Mouse (Mus musculus) stomach, postnatal 0 days (tissue): ENCODE measurements around the gene Rnf38. TPM values are rescaled to one million over a fixed set of nuclear protein-coding genes. Genes with fewer than 3 reads are reported as not detected.

Source experiments
- ATAC-seq: fragments of 200-750 bp; cut with Nextera tagmentation; 2 replicates; pipeline ENCODE4 v1.8.0; 2017; ENCODE audit not compliant: low FRiP score, low TSS enrichment
- DNase-seq: peaks from one replicate; pipeline ENCODE4 v3.0.0-alpha.2; 2016; ENCODE audit warnings: low spot score
- H3K27ac ChIP-seq: fragments of 300-500 bp; sonication (generic); replicated peaks from 2 replicates; pipeline ENCODE4 v1.5.1; 2014; ENCODE audit warnings: mild to moderate bottlenecking, control low read depth
- H3K27me3 ChIP-seq: fragments of 300-500 bp; sonication (generic); 2 replicates; pipeline ENCODE4 v1.6.1; 2014; ENCODE audit warnings: low read length; ENCODE audit not compliant: control insufficient read depth, insufficient read depth
- H3K36me3 ChIP-seq: fragments of 300-500 bp; sonication (generic); 2 replicates; pipeline ENCODE4 v1.6.1; 2014; ENCODE audit warnings: low read length, mixed read lengths; ENCODE audit not compliant: control insufficient read depth, insufficient read depth
- H3K4me1 ChIP-seq: fragments of 300-500 bp; sonication (generic); replicated peaks from 2 replicates; pipeline ENCODE4 v1.6.1; 2014; ENCODE audit warnings: antibody characterized with exemption; ENCODE audit not compliant: control insufficient read depth, insufficient read depth
- H3K4me2 ChIP-seq: fragments of 300-500 bp; sonication (generic); replicated peaks from 2 replicates; pipeline ENCODE4 v1.6.1; 2014; ENCODE audit warnings: low read depth, mild to moderate bottlenecking, control low read depth, moderate library complexity
- H3K4me3 ChIP-seq: fragments of 300-500 bp; sonication (generic); 2 replicates; pipeline ENCODE4 v1.5.1; 2014; ENCODE audit warnings: low read depth, low read length, control low read depth
- H3K9ac ChIP-seq: fragments of 300-500 bp; sonication (generic); 2 replicates; pipeline ENCODE4 v1.6.1; 2014; ENCODE audit warnings: mild to moderate bottlenecking, low read length, control low read depth, mixed read lengths
- H3K9me3 ChIP-seq: fragments of 300-500 bp; sonication (generic); 2 replicates; pipeline ENCODE4 v1.6.1; 2016; ENCODE audit warnings: low read length; ENCODE audit not compliant: control insufficient read depth
- CTCF ChIP-seq: IDR thresholded peaks from 2 replicates; pipeline ENCODE4 v1.5.1; 2016; ENCODE audit warnings: antibody characterized with exemption, low read depth, mild to moderate bottlenecking, moderate library complexity
- EP300 ChIP-seq: optimal IDR thresholded peaks from 2 replicates; pipeline ENCODE3; 2016; ENCODE audit warnings: antibody characterized with exemption
- WGBS: fragments of 180-500 bp; shearing (Covaris S2); extraction: QIAGEN DNeasy Blood & Tissue Kit; methylation state at CpG from one replicate; pipeline ENCODE4 v1.1.7; 2014; 5-methylcytosine and 5-hydroxymethylcytosine counted together
- polyA plus RNA-seq: library from polyadenylated mRNA; unstranded; fragments of >200 nt; fragmentation: Nextera tagmentation; extraction: Ambion mirVana; gene quantifications from 2 replicates; pipeline ENCODE4 v1.2.1, GENCODE M21; 2015

Gene Rnf38
- polyA plus RNA-seq, 1 experiment from 2014 or later, result 6.3 TPM

GRCm38 (mm10) chr4:44113393-44114138, 120.0 kb downstream of the Rnf38 start:
- H3K36me3 ChIP-seq, result no peaks in the 10 kb centered on the region
- peak overlapping the region; percentile 31; the same call in 1 of the 2 replicates for H3K9ac ChIP-seq
- H3K27ac ChIP-seq, result peak overlapping the region; percentile 79
- H3K4me3 ChIP-seq, result no peak overlapping the region
- no peaks in the 10 kb centered on the region for H3K27me3 ChIP-seq
- WGBS, result 17% methylated on average over 16 of the region's 16 CpGs
- peak overlapping the region; percentile 14; the same call in 1 of the 2 replicates for H3K4me2 ChIP-seq
- DNase-seq (peak; percentile 57), ATAC-seq (peak; percentile 65)
- H3K4me1 ChIP-seq, result no peaks in the 10 kb centered on the region; the same call in 1 of the 2 replicates
- H3K9me3 ChIP-seq, result no peaks in the 10 kb centered on the region
- TF ChIP-seq EP300, result no peak
- TF ChIP-seq CTCF, result no peak

- Histone ChIP-seq H3K4me2 (no peak overlapping the region), H3K4me1 (no peaks in the 10 kb centered on the region; the same call in 1 of the 2 replicates), H3K9ac (no peak overlapping the region), H3K27ac (peak overlapping the region; percentile 45; the same call in 1 of the 2 replicates), H3K9me3 (no peaks in the 10 kb centered on the region), H3K27me3 (no peaks in the 10 kb centered on the region), H3K4me3 (no peak overlapping the region), H3K36me3 (no peaks in the 10 kb centered on the region)
- ATAC-seq (peak; percentile 53; the same call in 1 of the 2 replicates), DNase-seq (peak; percentile 36)
- WGBS, result 14% methylated on average over 4 of the region's 4 CpGs
- TF ChIP-seq EP300 (no peak), CTCF (peak; percentile 44)
Observed at GRCm38 (mm10) chr4:44112741-44113140, 120.8 kb downstream of the Rnf38 start.

DNA sequence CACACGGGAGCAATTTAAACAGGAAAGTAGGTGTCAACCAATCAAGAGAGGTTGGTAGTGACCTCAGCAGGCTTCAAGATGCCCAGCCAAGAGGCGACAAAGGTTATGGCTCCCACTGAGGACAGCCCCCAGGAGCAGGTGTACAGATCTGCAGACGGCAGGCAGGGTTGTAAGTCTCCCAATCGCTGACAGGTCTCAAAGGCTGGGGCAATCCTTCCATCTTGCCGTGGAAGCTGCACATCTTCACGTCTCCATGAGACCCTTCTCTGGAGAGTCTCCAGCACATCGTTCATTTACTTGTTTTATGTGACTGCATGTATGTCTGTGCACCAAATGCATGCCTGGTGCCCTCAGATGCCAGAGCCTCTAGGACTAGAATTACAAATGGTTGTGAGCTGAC, 122.8 kb downstream of the Rnf38 start:
- ATAC-seq, result no peak
- no peak for DNase-seq
- no peak overlapping the region for H3K4me3 ChIP-seq
- H3K36me3 ChIP-seq, result no peaks in the 10 kb centered on the region
- H3K27ac ChIP-seq, result no peak overlapping the region
- H3K4me2 ChIP-seq, result no peak overlapping the region
- no peak overlapping the region for H3K9ac ChIP-seq
- WGBS, result 75% methylated on average over 7 of the region's 7 CpGs
- no peaks in the 10 kb centered on the region for H3K9me3 ChIP-seq
- peaks cover 5% of the 10 kb centered on the region; the same call in 1 of the 2 replicates for H3K4me1 ChIP-seq
- H3K27me3 ChIP-seq, result no peaks in the 10 kb centered on the region
- no peak for TF ChIP-seq CTCF
- no peak for TF ChIP-seq EP300

DNA sequence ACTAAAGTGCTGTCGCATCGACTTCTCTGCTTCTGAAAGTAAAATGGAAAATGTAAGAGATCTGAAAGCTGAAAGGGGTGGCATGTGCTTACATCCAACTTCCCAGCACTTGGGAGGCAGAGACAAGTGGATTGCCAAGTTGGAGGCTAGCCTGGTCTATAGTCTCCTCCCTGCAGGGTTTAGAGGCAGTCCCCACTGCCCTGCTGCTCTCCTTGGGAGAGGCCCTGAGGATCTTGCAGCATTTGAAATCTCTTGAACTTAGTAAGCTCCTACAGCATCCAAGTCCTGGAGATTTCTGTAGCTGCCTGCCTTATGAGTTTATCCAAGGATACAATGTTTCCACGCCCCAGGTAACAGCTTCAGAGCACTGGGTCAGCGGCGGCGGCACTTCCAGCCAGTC, 125.3 kb downstream of the Rnf38 start:
- Histone ChIP-seq H3K9ac (no peak overlapping the region), H3K27ac (no peak overlapping the region), H3K4me2 (no peak overlapping the region), H3K36me3 (no peaks in the 10 kb centered on the region), H3K27me3 (no peaks in the 10 kb centered on the region), H3K4me3 (no peak overlapping the region), H3K9me3 (no peaks in the 10 kb centered on the region), H3K4me1 (peaks cover 11% of the 10 kb centered on the region)
- no peak for ATAC-seq
- DNase-seq, result no peak
- 83% methylated on average over 6 of the region's 6 CpGs for WGBS
- TF ChIP-seq CTCF, result no peak

GRCm38 (mm10) chr4:44107339-44107738, 126.2 kb downstream of the Rnf38 start:
- Histone ChIP-seq H3K36me3 (no peaks in the 10 kb centered on the region), H3K9me3 (no peaks in the 10 kb centered on the region), H3K4me1 (peaks cover 11% of the 10 kb centered on the region), H3K4me2 (peak overlapping the region; percentile 38; the same call in 1 of the 2 replicates), H3K9ac (no peak overlapping the region), H3K27me3 (no peaks in the 10 kb centered on the region), H3K4me3 (no peak overlapping the region), H3K27ac (peak overlapping the region; percentile 59)
- TF ChIP-seq EP300 (no peak), CTCF (peak; percentile 36)
- peak; percentile 28; the same call in 1 of the 2 replicates for ATAC-seq
- no peak for DNase-seq
- 22% methylated on average over 6 of the region's 6 CpGs for WGBS

DNA sequence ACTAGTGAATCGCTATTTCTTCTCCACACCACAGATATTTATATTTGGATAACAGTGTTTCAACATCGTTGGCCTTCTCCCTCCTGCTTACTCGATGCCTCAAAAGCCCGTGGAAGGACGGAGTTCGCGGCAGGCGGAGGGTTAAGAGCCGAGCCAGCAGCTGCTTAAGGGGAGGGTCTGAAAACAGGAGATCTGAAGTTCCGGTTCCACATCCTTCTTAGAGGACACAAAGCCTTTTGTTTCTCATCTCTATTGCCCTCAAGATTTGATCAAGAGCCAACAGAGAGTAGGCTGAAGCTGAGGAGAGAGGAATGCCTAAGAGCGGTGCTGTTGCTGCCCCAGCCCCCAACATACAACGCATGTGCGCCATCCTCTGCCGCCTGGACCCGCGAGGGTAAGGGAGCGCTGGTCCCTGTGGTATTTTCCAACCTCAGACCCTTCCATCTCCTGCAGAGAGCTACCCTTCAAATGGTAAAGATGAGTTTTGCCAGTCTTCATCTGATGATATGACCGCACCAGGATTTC, 127.2 kb downstream of the Rnf38 start:
- H3K27me3 ChIP-seq, result no peaks in the 10 kb centered on the region
- ATAC-seq (peak; percentile 28; the same call in 1 of the 2 replicates), DNase-seq (no peak)
- WGBS, result 26% methylated on average over 18 of the region's 18 CpGs
- no peak overlapping the region; the same call in 1 of the 2 replicates for H3K27ac ChIP-seq
- TF ChIP-seq CTCF (no peak), EP300 (no peak)
- H3K4me2 ChIP-seq, result peak overlapping the region; percentile 38
- no peaks in the 10 kb centered on the region for H3K36me3 ChIP-seq
- H3K4me1 ChIP-seq, result peaks cover 11% of the 10 kb centered on the region
- peak overlapping the region; percentile 22 for H3K4me3 ChIP-seq
- no peaks in the 10 kb centered on the region for H3K9me3 ChIP-seq
- H3K9ac ChIP-seq, result peak overlapping the region; percentile 18; the same call in 1 of the 2 replicates
